Mouse (Mus musculus) spleen, postnatal 36 days (tissue): Measurements from ENCODE around the gene Hmox2.

Experiments used
- DNase-seq, 2 experiments: peaks; one replicate each; pipeline ENCODE4 v3.0.0; 2022; ENCODE audit warnings: low spot score in 2 of 2, mixed read lengths in 1 of 2

The Hmox2 gene

DNA sequence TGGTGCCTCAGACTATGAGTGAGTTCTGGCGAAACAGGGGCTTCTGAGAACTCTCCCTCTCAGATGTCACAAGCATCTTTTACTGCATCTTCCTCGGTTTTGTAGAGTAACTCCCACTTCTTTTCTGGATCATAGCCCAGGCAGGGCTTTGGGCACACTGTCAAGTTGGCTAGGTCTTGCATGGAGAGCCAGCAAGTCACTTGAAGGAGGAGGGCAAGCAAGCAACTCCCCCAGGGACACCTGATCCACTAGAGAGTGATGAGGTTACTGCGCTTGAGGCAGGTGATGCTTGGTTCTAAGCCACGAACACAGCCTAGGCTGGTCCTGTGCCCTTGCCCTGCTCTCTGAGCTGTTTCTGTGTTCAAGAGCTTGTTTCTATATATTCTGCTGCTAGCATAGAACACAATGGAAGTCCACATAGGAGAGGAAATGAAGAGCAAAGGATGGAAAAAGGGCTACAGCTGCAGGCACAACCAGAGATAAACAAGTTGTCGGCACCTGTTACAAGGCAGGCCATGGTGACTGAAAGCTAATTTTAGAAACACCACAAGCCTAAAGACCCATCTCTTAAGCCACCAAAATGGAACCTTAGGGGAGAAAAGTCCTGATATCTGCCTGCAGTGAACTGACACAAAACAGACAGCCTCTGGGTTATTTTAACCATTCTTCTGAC, 55.5 kb downstream of the Hmox2 start:
- DNase-seq, result no peak

DNA sequence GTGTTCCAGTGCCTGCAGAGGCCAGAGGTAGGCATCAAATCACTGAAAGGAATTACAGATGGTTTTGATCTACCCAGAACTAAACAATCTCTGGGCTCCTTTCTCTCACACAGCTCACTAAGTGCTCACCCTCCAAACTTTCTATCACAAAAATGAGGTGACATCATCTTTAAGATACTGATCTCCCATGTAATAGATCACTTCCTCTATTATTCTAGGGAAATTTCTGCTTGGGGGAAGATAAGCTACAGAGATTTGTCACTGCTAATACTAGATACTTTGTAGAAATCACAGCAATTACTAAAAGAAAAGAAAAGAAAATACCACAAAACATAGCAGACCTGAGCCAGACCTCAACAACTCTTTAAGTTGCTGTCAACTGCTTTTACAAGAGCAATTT, 56.4 kb downstream of the Hmox2 start:
- DNase-seq, result no peak

DNA sequence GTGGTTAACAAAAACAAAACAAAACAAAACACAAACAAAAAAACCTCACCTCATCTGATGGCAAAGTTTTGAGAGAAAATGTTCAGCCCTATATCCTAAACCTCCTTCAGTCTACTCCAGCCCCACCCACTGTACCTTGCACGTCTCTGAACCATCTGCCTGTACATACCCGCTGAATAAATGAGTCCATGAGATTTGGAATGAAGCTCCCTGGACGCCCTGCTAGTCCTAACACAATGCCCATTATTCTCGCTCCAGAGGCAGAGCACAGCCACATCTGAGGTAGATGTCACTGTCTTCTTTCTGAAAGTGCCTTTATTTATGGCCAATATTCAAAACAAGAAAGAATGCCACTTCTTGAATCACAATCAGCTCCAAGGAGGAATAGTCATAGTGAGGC, 59.5 kb downstream of the Hmox2 start:
- no peak for DNase-seq

DNA sequence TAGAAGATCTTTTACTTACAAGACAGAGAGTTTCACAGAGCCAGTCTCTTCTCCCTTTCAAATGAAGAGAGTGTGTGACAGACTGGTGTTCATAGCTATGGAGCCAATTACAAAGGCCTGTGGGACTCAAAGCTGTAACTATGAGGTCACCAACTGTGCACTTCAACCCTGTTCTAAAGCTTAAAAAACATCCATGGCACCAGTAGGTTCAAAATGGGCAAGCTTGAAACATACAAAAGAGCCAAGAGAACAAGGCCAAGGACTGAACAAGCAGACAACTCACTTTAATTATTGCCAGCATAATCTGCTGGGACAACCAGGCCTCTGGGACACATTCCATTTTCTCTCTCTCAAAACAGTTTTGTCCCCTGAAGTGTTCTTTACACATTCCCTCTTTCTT, 62.0 kb downstream of the Hmox2 start:
- no peak for DNase-seq

DNA sequence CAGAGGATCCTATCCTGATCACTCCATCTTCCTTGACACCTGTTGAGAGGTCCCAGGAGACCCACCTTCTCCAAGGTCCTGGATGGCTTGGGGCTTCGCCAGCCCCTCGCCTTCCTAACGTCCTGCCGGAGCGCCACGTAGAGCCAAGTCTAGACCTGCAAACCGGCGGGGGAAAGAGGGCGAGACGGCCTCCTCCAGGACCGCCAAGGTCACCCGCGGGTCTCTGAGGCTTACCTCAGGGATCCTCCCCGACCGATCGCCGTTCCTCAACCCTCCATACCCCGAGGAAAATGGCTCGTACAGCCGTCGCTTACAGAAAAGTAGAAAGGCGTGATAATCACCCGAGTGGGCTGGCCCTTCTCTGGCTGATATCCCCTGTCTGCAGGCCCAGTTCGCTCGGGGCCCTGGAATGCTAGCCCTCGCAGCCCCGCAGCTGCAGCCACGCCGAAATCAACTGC, 63.2 kb downstream of the Hmox2 start:
- DNase-seq, result peak in 1 of 2 experiments; percentile 14

DNA sequence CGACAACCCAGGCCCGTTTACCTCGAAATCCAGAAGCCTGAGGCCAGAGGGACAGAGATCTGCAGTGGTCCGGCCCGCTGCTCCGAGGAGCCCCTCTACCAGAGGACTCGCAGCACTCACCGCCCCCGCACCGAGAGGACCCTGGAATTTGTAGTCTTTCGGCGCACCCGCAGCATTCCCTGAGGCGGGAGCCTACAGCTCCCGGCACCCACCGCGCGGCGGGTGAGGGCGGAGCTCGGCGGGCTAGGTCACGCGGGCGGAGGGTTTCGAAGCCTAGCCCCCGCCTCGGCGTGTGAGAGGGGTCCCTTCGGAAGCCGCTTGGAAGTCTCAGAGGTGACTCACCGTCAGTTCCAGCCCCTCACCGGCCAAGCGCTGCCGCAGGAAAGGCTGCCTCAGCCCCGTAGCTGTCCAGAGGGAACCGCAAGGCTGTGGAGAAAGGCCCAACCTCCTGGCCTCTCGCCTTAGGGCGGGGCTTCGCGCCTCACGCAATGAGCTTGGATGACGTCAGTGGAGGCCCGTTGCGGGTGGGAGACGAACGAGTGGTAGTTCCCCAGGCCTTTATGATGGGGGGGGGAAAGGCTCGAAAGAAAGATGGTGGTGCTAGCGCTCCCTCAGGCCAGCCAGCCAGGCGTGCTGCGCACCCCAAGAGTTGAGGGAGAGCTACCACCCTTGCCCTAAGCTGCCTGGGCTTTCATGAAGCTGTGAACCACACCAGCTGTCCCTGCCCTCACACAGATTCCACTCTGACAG, 63.8 kb downstream of the Hmox2 start, which contains the start of gene Cdip1:
Gene Cdip1 (minus strand): TSS at position 483 of the 750 bp plus-strand sequence.
- DNase-seq, result peak; percentile 90 to 93

DNA sequence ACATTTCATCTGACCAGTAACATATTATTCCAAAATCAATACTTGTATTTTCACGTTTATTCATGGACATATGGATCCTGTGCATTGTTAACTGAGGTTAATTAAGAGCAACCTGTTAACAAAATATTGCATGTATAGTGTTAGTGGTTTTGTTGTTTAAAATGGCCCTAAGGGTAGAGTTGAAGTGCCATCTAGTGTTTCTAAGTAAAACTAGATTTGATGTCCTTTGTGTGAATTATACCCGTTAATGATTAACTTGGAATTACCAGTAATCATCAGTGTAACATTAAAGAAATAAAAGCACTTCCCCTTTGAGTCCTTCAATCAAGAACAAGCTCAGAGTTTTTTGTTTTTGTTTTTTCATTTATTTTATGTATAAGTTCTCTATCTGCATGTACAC, 65.2 kb downstream of the Hmox2 start:
- no peak for DNase-seq

DNA sequence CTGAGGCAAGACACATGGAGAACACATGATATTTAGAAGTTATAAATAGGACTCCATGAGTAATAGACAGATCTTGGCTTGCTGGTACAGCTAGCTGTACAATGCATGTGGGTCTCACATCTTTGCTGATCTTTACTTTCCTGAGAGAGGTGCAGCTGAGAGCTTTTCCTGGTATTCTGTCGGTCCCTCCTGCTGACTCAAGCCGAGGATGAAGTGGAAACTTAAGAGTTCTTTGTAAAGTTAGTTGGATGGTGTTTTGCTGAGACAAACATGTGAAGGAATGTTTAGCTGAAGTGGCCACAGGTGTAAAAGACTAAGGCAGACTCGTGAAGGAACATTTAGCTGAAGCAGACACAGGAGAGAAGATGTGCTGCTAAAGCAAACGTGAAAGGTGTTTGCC, 70.5 kb downstream of the Hmox2 start:
- no peak for DNase-seq
